Mouse (Mus musculus) heart, embryonic 16.5 days (tissue): ENCODE measurements around the gene Gm20388. TPM values are rescaled to one million over a fixed set of nuclear protein-coding genes. Genes with fewer than 3 reads are reported as not detected.
A peak's percentile ranks its signal among the peaks of the same experiment; 100 is the strongest.

Experiments
- ATAC-seq: fragments of 200-750 bp; cut with Nextera tagmentation; replicated peaks from 2 replicates; pipeline ENCODE4 v1.8.0; 2017; ENCODE audit warnings: moderate number of reproducible peaks; ENCODE audit not compliant: insufficient read depth, low FRiP score; ENCODE audit errors: extremely low read depth
- H3K27ac ChIP-seq: fragments of 300-500 bp; sonication (generic); 2 replicates; pipeline ENCODE4 v1.5.1; 2014; ENCODE audit warnings: mild to moderate bottlenecking, low read length, control low read depth, moderate library complexity
- H3K27me3 ChIP-seq: fragments of 300-500 bp; sonication (generic); 2 replicates; pipeline ENCODE4 v1.6.1; 2014; ENCODE audit warnings: low read length, mixed read lengths; ENCODE audit not compliant: control insufficient read depth, insufficient read depth
- H3K36me3 ChIP-seq: fragments of 300-500 bp; sonication (generic); 2 replicates; pipeline ENCODE4 v1.6.1; 2014; ENCODE audit not compliant: control insufficient read depth, insufficient read depth
- H3K4me1 ChIP-seq: fragments of 300-500 bp; sonication (generic); 2 replicates; pipeline ENCODE4 v1.6.1; 2014; ENCODE audit warnings: low read length, mixed read lengths; ENCODE audit not compliant: control insufficient read depth, insufficient read depth
- H3K4me2 ChIP-seq: fragments of 300-500 bp; sonication (generic); 2 replicates; pipeline ENCODE4 v1.6.1; 2014; ENCODE audit warnings: low read depth, mild to moderate bottlenecking, control low read depth, low read length
- H3K4me3 ChIP-seq: fragments of 300-500 bp; sonication (generic); 2 replicates; pipeline ENCODE4 v1.5.1; 2014; ENCODE audit warnings: mild to moderate bottlenecking, control low read depth, low read length
- H3K9ac ChIP-seq: fragments of 300-500 bp; sonication (generic); 2 replicates; pipeline ENCODE4 v1.6.1; 2014; ENCODE audit warnings: low read length, control low read depth
- H3K9me3 ChIP-seq: fragments of 300-500 bp; sonication (generic); replicated peaks from 2 replicates; pipeline ENCODE4 v1.6.1; 2016; ENCODE audit warnings: low read length; ENCODE audit not compliant: control insufficient read depth
- WGBS: fragments of 180-500 bp; shearing (Covaris S2); extraction: QIAGEN DNeasy Blood & Tissue Kit; methylation state at CpG from one replicate; pipeline ENCODE4 v1.1.7; 2014; 5-methylcytosine and 5-hydroxymethylcytosine counted together
- polyA plus RNA-seq: library from polyadenylated mRNA; unstranded; fragments of >200 nt; fragmentation: Nextera tagmentation; extraction: Ambion mirVana; gene quantifications from 2 replicates; pipeline ENCODE4 v1.2.1, GENCODE M21; 2015

The Gm20388 gene
- polyA plus RNA-seq, 1 experiment from 2014 or later: 4.5 TPM

GRCm38 (mm10) chr8:123766516-123766915 lies 3855.9 kb downstream of the Gm20388 start:
- no peak for ATAC-seq
- WGBS: 73% methylated on average over 4 of the region's 4 CpGs
- Histone ChIP-seq H3K9me3 (no peaks in the 10 kb centered on the region), H3K27ac (no peak overlapping the region), H3K4me1 (peaks cover 13% of the 10 kb centered on the region), H3K27me3 (no peaks in the 10 kb centered on the region), H3K36me3 (no peaks in the 10 kb centered on the region), H3K4me2 (no peak overlapping the region), H3K9ac (no peak overlapping the region), H3K4me3 (no peak overlapping the region)

GRCm38 (mm10) chr8:123767874-123768273 lies 3857.2 kb downstream of the Gm20388 start:
- Histone ChIP-seq H3K4me3 (no peak overlapping the region), H3K4me1 (peaks cover 10% of the 10 kb centered on the region), H3K4me2 (no peak overlapping the region), H3K27ac (no peak overlapping the region), H3K27me3 (no peaks in the 10 kb centered on the region), H3K9ac (no peak overlapping the region), H3K9me3 (no peaks in the 10 kb centered on the region), H3K36me3 (no peaks in the 10 kb centered on the region)
- 67% methylated on average over 8 of the region's 8 CpGs for WGBS
- no peak for ATAC-seq

DNA sequence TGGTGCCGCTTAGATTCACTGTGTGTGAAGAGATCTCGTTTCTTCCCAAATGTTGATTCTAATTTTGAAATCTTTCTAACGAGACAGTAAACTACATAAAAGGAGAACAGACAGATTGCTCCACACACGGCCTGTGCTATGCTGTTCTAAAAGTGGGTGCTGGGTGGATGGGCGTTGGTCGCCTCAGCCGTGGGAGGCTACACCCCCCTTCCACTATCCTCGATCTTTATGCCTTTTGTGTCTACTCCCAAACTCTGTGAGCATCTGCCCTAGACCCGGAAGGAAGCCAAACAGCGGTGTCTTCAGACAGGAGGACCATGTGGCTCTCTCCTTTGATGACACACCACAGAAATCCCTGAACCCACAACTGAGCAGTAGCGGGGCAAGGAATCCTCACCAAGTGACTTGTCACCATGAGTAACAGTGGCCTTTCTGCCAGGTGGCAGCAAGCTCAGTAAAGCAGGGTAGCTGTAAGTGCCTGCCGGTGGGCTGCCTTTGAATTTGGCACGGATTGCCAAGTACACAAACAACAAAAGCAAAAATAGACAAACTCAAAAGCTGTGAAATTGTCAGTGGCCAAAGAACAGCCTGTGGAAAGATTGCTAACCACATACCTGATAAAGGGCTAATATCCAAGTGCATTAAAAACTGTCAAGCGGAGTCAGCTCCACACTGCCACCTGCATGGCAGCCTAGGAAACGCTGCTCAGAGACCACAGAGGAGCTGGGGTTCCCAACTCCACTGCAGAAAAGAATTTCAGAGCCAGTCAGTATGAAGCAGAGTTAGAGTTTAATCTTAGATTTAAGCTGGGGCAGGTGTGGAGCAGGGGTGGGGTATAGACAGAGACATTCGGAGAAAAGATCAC lies 3858.1 kb downstream of the Gm20388 start:
- Histone ChIP-seq H3K27ac (no peak overlapping the region), H3K36me3 (no peaks in the 10 kb centered on the region), H3K4me2 (no peak overlapping the region), H3K9ac (no peak overlapping the region), H3K27me3 (no peaks in the 10 kb centered on the region), H3K4me1 (peaks cover 3% of the 10 kb centered on the region; the same call in 1 of the 2 replicates), H3K4me3 (no peak overlapping the region), H3K9me3 (no peaks in the 10 kb centered on the region)
- WGBS: 62% methylated on average over 16 of the region's 16 CpGs
- no peak for ATAC-seq

- H3K27me3 ChIP-seq: no peaks in the 10 kb centered on the region
- H3K4me3 ChIP-seq: no peak overlapping the region
- WGBS: 50% methylated on average over 12 of the region's 12 CpGs
- H3K36me3 ChIP-seq: no peaks in the 10 kb centered on the region
- no peak overlapping the region for H3K9ac ChIP-seq
- no peaks in the 10 kb centered on the region; the same call in 1 of the 2 replicates for H3K4me1 ChIP-seq
- H3K9me3 ChIP-seq: no peaks in the 10 kb centered on the region
- H3K4me2 ChIP-seq: no peak overlapping the region
- no peak overlapping the region for H3K27ac ChIP-seq
- no peak for ATAC-seq
Observed at GRCm38 (mm10) chr8:123773468-123773867, 3862.8 kb downstream of the Gm20388 start.

DNA sequence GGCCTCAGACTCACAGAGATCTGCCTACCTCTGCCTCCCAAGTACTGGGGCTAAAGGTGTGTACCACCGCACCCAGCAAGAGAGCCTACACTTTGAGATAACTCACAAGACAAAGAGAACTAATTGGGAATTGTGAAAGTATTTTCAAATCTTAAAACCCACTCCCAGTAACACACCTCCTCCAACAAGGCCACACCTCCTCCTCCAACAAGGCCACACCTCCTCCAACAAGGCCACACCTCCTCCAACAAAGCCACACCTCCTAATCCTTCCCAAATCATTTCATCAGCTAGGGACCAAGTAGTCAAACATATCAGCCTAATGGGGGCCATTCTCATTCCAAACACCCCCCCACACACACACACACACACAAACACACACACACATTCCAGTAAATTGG lies 3863.8 kb downstream of the Gm20388 start:
- Histone ChIP-seq H3K4me3 (no peak overlapping the region), H3K4me1 (no peaks in the 10 kb centered on the region; the same call in 1 of the 2 replicates), H3K27ac (no peak overlapping the region), H3K36me3 (no peaks in the 10 kb centered on the region), H3K4me2 (no peak overlapping the region), H3K27me3 (no peaks in the 10 kb centered on the region), H3K9ac (no peak overlapping the region), H3K9me3 (no peaks in the 10 kb centered on the region)
- ATAC-seq: no peak
- 100% methylated on average over 1 of the region's 1 CpGs for WGBS

DNA sequence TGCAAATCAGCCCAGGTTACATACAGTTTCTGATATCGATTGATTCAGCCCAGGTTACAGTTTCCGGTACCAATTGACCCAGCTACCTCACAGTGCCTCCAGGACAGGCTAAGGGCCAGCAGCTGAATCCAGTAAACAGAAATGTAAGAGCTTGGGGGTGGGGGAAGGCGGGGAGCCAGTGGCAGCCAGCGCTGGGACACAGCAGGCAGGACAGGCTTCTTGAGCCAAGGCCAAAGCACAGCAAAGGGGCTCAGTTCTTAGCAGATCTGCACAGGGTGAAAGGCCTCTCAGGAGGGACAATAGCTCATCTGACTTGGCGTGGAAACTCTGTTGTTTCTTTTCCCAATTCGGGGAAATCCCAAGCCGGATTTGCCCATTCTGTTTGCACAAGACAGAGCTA lies 3866.7 kb downstream of the Gm20388 start:
- Histone ChIP-seq H3K4me3 (no peak overlapping the region), H3K9me3 (no peaks in the 10 kb centered on the region), H3K4me1 (no peaks in the 10 kb centered on the region; the same call in 1 of the 2 replicates), H3K27ac (no peak overlapping the region; the same call in 1 of the 2 replicates), H3K4me2 (no peak overlapping the region), H3K9ac (no peak overlapping the region), H3K36me3 (no peaks in the 10 kb centered on the region), H3K27me3 (no peaks in the 10 kb centered on the region)
- WGBS: 45% methylated on average over 7 of the region's 7 CpGs
- ATAC-seq: no peak; the same call in 1 of the 2 replicates

GRCm38 (mm10) chr8:123780471-123780870 lies 3869.8 kb downstream of the Gm20388 start:
- 54% methylated on average over 3 of the region's 3 CpGs for WGBS
- Histone ChIP-seq H3K27ac (no peak overlapping the region), H3K4me3 (no peak overlapping the region), H3K4me1 (no peaks in the 10 kb centered on the region; the same call in 1 of the 2 replicates), H3K4me2 (no peak overlapping the region), H3K9me3 (no peaks in the 10 kb centered on the region), H3K36me3 (no peaks in the 10 kb centered on the region), H3K27me3 (no peaks in the 10 kb centered on the region), H3K9ac (no peak overlapping the region)
- no peak for ATAC-seq

DNA sequence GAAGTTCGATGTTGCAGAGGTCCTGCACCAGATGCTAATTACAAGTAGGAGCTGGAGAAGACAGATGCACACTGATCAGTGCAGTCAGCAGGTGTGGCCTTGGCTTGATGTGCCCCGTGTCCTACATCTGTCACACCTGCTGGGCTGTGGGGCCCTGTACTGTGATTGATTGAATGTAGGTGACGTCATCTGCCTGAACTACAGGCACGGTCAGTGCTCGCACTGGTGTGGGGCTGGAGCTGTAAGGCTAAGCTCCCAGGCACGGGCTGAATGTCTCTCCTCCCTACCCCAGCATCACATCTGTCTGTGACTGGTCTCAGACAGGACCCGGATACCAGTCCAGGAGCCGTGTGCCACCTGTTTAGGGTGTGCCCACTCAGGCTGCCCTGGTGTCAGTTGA lies 3870.6 kb downstream of the Gm20388 start:
- ATAC-seq: no peak
- no peaks in the 10 kb centered on the region for H3K36me3 ChIP-seq
- no peaks in the 10 kb centered on the region for H3K27me3 ChIP-seq
- no peak overlapping the region for H3K27ac ChIP-seq
- no peak overlapping the region for H3K4me3 ChIP-seq
- H3K4me2 ChIP-seq: no peak overlapping the region
- no peak overlapping the region for H3K9ac ChIP-seq
- H3K4me1 ChIP-seq: no peaks in the 10 kb centered on the region; the same call in 1 of the 2 replicates
- H3K9me3 ChIP-seq: no peaks in the 10 kb centered on the region
- whole genome bisulfite sequencing: 42% methylated on average over 8 of the region's 8 CpGs

DNA sequence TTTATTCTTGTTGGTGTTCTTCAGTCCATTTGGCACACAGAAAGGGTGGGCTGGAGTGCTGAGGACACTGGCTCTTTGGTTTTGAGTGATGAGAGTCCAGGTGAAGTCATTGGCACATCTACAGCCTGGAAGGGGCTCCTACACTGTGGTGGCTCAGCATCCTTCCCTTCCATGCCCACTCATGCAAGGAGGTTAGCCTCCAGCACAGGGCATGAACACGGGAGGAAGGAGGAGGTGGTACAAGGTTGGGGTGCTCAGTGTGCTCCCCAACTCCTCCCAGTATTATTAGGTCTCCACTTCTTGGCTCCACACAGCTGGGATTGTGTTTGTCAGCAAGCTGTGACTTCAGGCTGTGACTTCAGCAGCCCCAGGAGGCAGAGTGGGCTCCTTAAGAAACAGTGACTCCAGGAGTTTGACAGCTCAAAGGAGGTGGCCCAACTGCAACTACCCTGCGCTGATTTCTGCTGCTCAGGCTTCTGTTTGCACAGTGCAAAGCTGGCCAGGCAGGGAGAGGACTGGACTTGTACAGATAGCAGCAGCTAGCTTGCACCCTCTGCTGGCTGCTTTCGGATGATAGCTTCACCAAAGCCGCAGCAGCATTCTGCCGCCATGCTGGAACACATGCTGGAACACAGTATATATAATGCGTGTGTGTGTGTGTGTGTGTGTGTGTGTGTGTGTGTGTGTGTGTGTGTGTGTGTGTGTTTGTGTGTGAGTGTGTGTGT lies 3873.0 kb downstream of the Gm20388 start:
- no peaks in the 10 kb centered on the region for H3K4me1 ChIP-seq
- 11% methylated on average over 6 of the region's 6 CpGs for WGBS
- no peak overlapping the region for H3K4me3 ChIP-seq
- no peaks in the 10 kb centered on the region for H3K9me3 ChIP-seq
- peak; percentile 81; the same call in 1 of the 2 replicates for ATAC-seq
- H3K27me3 ChIP-seq: no peaks in the 10 kb centered on the region; the same call in 1 of the 2 replicates
- H3K36me3 ChIP-seq: no peaks in the 10 kb centered on the region
- H3K4me2 ChIP-seq: no peak overlapping the region
- no peak overlapping the region for H3K9ac ChIP-seq
- H3K27ac ChIP-seq: no peak overlapping the region
